Mouse (Mus musculus) stomach, embryonic 16.5 days (tissue): ENCODE measurements at regions not wholly inside any gene's neighbourhood (a gene's known extent, or its start where the extent isn't known, plus 50 kb on each side); places are given as distances from the start of the nearest gene placed in this dataset.

Experiments
- ATAC-seq: fragments of 200-750 bp; cut with Nextera tagmentation; 2 replicates; pipeline ENCODE4 v1.8.0; 2017; ENCODE audit warnings: moderate number of reproducible peaks, moderate TSS enrichment; ENCODE audit not compliant: insufficient read depth, low FRiP score
- H3K27ac ChIP-seq: fragments of 300-500 bp; sonication (generic); 2 replicates; pipeline ENCODE4 v1.5.1; 2014; ENCODE audit warnings: low read length
- H3K27me3 ChIP-seq: fragments of 300-500 bp; sonication (generic); 2 replicates; pipeline ENCODE4 v1.6.1; 2014; ENCODE audit warnings: low read length, control low read depth, mixed read lengths; ENCODE audit not compliant: control insufficient read depth, insufficient read depth
- H3K36me3 ChIP-seq: fragments of 300-500 bp; sonication (generic); 2 replicates; pipeline ENCODE4 v1.6.1; 2014; ENCODE audit warnings: low read length; ENCODE audit not compliant: control insufficient read depth, insufficient read depth
- H3K4me1 ChIP-seq: fragments of 300-500 bp; sonication (generic); 2 replicates; pipeline ENCODE4 v1.6.1; 2014; ENCODE audit warnings: low read length, control low read depth, mixed read lengths; ENCODE audit not compliant: control insufficient read depth, insufficient read depth
- H3K4me2 ChIP-seq: fragments of 300-500 bp; sonication (generic); 2 replicates; pipeline ENCODE4 v1.6.1; 2014; ENCODE audit warnings: low read depth, low read length, mixed read lengths
- H3K4me3 ChIP-seq: fragments of 300-500 bp; sonication (generic); replicated peaks from 2 replicates; pipeline ENCODE4 v1.5.1; 2014; ENCODE audit warnings: mild to moderate bottlenecking, low read length
- H3K9ac ChIP-seq: fragments of 300-500 bp; sonication (generic); 2 replicates; pipeline ENCODE4 v1.6.1; 2014; ENCODE audit warnings: low read length
- H3K9me3 ChIP-seq: fragments of 300-500 bp; sonication (generic); replicated peaks from 2 replicates; pipeline ENCODE4 v1.6.1; 2016; ENCODE audit warnings: low read length, control low read depth; ENCODE audit not compliant: control insufficient read depth
- WGBS: fragments of 180-500 bp; shearing (Covaris S2); extraction: QIAGEN DNeasy Blood & Tissue Kit; methylation state at CpG from one replicate; pipeline ENCODE4 v1.1.7; 2014; 5-methylcytosine and 5-hydroxymethylcytosine counted together

DNA sequence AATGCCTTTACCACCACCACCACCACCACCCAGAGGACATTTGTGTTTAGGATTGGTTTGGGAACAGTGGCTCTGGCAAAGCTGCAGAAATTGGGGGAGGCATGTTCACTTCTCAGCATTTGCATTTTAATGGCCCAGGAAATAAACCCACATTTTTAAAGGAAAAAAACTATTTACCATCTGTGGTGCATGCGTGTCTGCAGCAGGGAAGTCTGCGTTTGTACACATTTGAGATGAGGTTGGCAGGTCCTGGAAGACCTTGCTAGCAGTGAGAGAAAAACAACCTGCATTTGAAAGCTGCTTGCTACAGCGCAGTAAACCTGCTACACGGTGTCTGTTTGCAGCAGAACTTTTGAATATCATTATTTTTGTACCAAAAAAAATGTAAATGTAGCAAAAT lies 100.1 kb upstream of the Nampt start:
- H3K4me1 ChIP-seq: peaks cover 4% of the 10 kb centered on the region; the same call in 1 of the 2 replicates
- 86% methylated on average over 4 of the region's 4 CpGs for WGBS
- H3K27ac ChIP-seq: no peak overlapping the region
- H3K4me3 ChIP-seq: no peak overlapping the region
- H3K27me3 ChIP-seq: no peaks in the 10 kb centered on the region
- H3K9me3 ChIP-seq: no peaks in the 10 kb centered on the region
- no peak overlapping the region for H3K9ac ChIP-seq
- ATAC-seq: no peak
- no peak overlapping the region for H3K4me2 ChIP-seq
- H3K36me3 ChIP-seq: no peaks in the 10 kb centered on the region

DNA sequence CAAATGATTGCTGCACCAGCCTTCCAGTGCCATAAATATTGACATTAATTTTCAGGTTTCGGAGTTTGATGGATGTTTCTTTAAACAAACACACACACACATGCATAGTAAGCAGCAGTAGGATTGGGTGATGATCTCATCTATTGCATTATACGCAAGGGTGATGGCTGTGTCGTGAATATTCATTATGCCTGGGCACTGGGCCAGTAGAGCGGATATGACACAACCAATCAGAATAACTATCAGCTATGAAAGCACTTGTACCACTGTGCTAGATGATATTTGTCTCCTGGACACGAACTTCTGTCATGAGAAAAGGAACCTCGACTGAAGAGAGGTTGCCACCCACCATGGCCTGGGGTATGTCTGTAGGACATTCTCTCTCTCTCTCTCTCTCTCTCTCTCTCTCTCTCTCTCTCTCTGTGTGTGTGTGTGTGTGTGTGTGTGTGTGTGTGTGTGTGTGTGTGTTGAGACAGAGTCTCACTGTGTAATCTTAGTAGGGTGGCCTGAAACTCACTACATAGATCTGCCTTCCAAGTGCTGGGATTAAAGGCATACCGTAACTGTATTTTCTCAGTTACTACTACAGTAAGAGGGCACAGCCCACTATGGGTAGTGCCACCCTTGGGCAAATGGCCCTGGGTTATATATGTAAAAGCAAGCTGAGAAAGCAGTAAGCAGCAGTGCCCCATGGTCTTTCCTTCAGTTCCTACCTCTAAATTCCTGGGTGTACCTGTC lies 94.7 kb upstream of the Nampt start:
- no peaks in the 10 kb centered on the region for H3K27me3 ChIP-seq
- no peak overlapping the region for H3K9ac ChIP-seq
- H3K4me1 ChIP-seq: no peaks in the 10 kb centered on the region
- no peak overlapping the region for H3K4me2 ChIP-seq
- no peak for ATAC-seq
- no peak overlapping the region for H3K27ac ChIP-seq
- no peak overlapping the region for H3K4me3 ChIP-seq
- no peaks in the 10 kb centered on the region for H3K36me3 ChIP-seq
- H3K9me3 ChIP-seq: 0 out of 2 replicates have a peak, but pooled peaks cover 5% of the 10 kb centered on the region
- 63% methylated on average over 7 of the region's 7 CpGs for WGBS

- Histone ChIP-seq H3K27me3 (no peaks in the 10 kb centered on the region), H3K9ac (no peak overlapping the region), H3K4me3 (no peak overlapping the region), H3K27ac (no peak overlapping the region), H3K4me2 (no peak overlapping the region), H3K4me1 (no peaks in the 10 kb centered on the region), H3K9me3 (0 out of 2 replicates have a peak, but pooled peaks cover 5% of the 10 kb centered on the region), H3K36me3 (no peaks in the 10 kb centered on the region)
- ATAC-seq: no peak
- WGBS: 83% methylated on average over 1 of the region's 1 CpGs
These were observed 91.8 kb upstream of the Nampt start for GRCm38 (mm10) chr12:32727539-32727938.

DNA sequence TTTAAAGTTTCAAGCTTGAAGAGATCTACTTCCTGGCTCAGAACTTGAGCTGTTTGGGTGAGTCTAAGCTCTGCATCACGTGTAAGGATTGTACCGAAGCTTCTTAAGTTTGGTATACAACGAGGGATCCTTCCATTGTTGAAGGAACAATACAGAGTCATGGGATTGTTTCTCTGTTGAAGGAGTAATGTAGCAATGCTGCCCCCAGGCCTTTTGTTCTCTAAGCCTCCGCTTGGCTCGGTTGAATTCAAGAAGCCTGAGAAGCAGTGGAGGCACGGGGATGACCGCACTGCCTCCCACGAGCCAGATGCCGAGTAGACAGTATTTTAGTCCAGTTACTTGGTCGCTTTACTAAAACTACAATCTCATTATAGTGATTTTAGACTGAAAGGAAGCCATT lies 90.9 kb upstream of the Nampt start:
- H3K27me3 ChIP-seq: no peaks in the 10 kb centered on the region
- H3K36me3 ChIP-seq: no peaks in the 10 kb centered on the region
- 0 out of 2 replicates have a peak, but pooled peaks cover 5% of the 10 kb centered on the region for H3K9me3 ChIP-seq
- H3K4me3 ChIP-seq: no peak overlapping the region
- ATAC-seq: no peak
- H3K4me2 ChIP-seq: no peak overlapping the region
- WGBS: 71% methylated on average over 10 of the region's 10 CpGs
- H3K9ac ChIP-seq: no peak overlapping the region
- H3K27ac ChIP-seq: no peak overlapping the region
- H3K4me1 ChIP-seq: no peaks in the 10 kb centered on the region

- Histone ChIP-seq H3K4me1 (no peaks in the 10 kb centered on the region), H3K27ac (no peak overlapping the region), H3K9me3 (no peaks in the 10 kb centered on the region), H3K4me2 (no peak overlapping the region), H3K27me3 (no peaks in the 10 kb centered on the region), H3K36me3 (no peaks in the 10 kb centered on the region), H3K4me3 (no peak overlapping the region), H3K9ac (no peak overlapping the region)
- WGBS: 70% methylated on average over 2 of the region's 2 CpGs
- no peak for ATAC-seq
These were observed 84.1 kb upstream of the Nampt start for GRCm38 (mm10) chr12:32735224-32735623.

GRCm38 (mm10) chr12:32741465-32741864 lies 77.9 kb upstream of the Nampt start:
- H3K4me1 ChIP-seq: no peaks in the 10 kb centered on the region
- no peak overlapping the region for H3K9ac ChIP-seq
- H3K27ac ChIP-seq: no peak overlapping the region
- no peaks in the 10 kb centered on the region for H3K27me3 ChIP-seq
- no peaks in the 10 kb centered on the region for H3K9me3 ChIP-seq
- H3K4me3 ChIP-seq: no peak overlapping the region
- ATAC-seq: no peak
- H3K4me2 ChIP-seq: no peak overlapping the region
- no peaks in the 10 kb centered on the region for H3K36me3 ChIP-seq

GRCm38 (mm10) chr12:32757441-32758119 lies 61.8 kb upstream of the Nampt start:
- no peaks in the 10 kb centered on the region for H3K36me3 ChIP-seq
- no peak overlapping the region for H3K4me3 ChIP-seq
- ATAC-seq: no peak
- WGBS: 67% methylated on average over 2 of the region's 2 CpGs
- no peaks in the 10 kb centered on the region for H3K4me1 ChIP-seq
- no peak overlapping the region for H3K27ac ChIP-seq
- H3K4me2 ChIP-seq: no peak overlapping the region
- H3K9me3 ChIP-seq: no peaks in the 10 kb centered on the region
- no peaks in the 10 kb centered on the region for H3K27me3 ChIP-seq
- no peak overlapping the region for H3K9ac ChIP-seq

DNA sequence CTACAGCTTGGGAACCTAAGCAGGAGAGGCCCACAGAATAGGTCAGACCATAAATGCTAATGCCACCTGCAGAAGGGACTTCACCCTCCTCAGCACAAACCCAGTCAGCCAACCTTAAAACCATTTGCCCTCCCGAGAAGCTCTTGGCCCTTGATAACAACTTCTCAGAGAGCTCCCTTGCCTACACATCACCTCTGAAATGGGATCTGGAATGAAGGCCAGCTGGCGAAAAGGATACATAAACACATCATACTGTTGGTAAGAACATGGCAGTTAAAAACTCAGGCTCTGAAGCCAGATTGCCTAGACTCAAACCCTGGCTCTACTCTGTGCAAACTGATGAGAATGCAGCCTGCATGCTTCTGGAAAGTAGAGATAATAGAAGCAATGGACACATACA lies 61.2 kb upstream of the Nampt start:
- H3K36me3 ChIP-seq: no peaks in the 10 kb centered on the region
- no peaks in the 10 kb centered on the region for H3K4me1 ChIP-seq
- H3K4me2 ChIP-seq: no peak overlapping the region
- H3K9ac ChIP-seq: no peak overlapping the region
- no peak overlapping the region for H3K4me3 ChIP-seq
- ATAC-seq: no peak
- no peaks in the 10 kb centered on the region for H3K9me3 ChIP-seq
- no peak overlapping the region for H3K27ac ChIP-seq
- no peaks in the 10 kb centered on the region for H3K27me3 ChIP-seq
- WGBS: 60% methylated on average over 2 of the region's 2 CpGs

GRCm38 (mm10) chr12:32760627-32761026 lies 58.7 kb upstream of the Nampt start:
- WGBS: 58% methylated on average over 3 of the region's 3 CpGs

More at GRCm38 (mm10) chr12:32760627-32761026, 58.7 kb upstream of the Nampt start:
- Histone ChIP-seq H3K4me2 (no peak overlapping the region), H3K9ac (no peak overlapping the region), H3K27me3 (no peaks in the 10 kb centered on the region), H3K4me3 (no peak overlapping the region), H3K4me1 (no peaks in the 10 kb centered on the region), H3K36me3 (no peaks in the 10 kb centered on the region), H3K27ac (no peak overlapping the region), H3K9me3 (no peaks in the 10 kb centered on the region)
- no peak for ATAC-seq
